Mouse (Mus musculus) lung, postnatal 0 days (tissue): Measurements from ENCODE around the gene 1110032F04Rik. TPM values are rescaled to one million over a fixed set of nuclear protein-coding genes. Genes with fewer than 3 reads are reported as not detected.
"Not testable (repeated sequence)": the region's sequence is repeated elsewhere in the genome, so short reads cannot be mapped to it uniquely, and the experiment has no call there.

Experiments
- ATAC-seq: fragments of 200-750 bp; cut with Nextera tagmentation; 2 replicates; pipeline ENCODE4 v1.8.0; 2017; ENCODE audit warnings: moderate library complexity
- DNase-seq: peaks from one replicate; pipeline ENCODE4 v3.0.0-alpha.2; 2016; ENCODE audit warnings: low spot score
- H3K27ac ChIP-seq: fragments of 300-500 bp; sonication (generic); 2 replicates; pipeline ENCODE4 v1.5.1; 2014; ENCODE audit warnings: antibody characterized with exemption, mild to moderate bottlenecking, low read length, mixed read lengths
- H3K27me3 ChIP-seq: fragments of 300-500 bp; sonication (generic); replicated peaks from 2 replicates; pipeline ENCODE4 v1.6.1; 2014; ENCODE audit warnings: low read length, mixed read lengths; ENCODE audit not compliant: insufficient read depth
- H3K36me3 ChIP-seq: fragments of 300-500 bp; sonication (generic); 2 replicates; pipeline ENCODE4 v1.6.1; 2014; ENCODE audit warnings: low read length, mixed read lengths; ENCODE audit not compliant: insufficient read depth
- H3K4me1 ChIP-seq: fragments of 300-500 bp; sonication (generic); 2 replicates; pipeline ENCODE4 v1.6.1; 2014; ENCODE audit warnings: antibody characterized with exemption, low read depth, low read length, mixed read lengths; ENCODE audit not compliant: insufficient read depth
- H3K4me2 ChIP-seq: fragments of 300-500 bp; sonication (generic); replicated peaks from 2 replicates; pipeline ENCODE4 v1.6.1; 2014; ENCODE audit warnings: low read depth, mild to moderate bottlenecking, low read length, moderate library complexity, mixed read lengths
- H3K4me3 ChIP-seq: fragments of 300-500 bp; sonication (generic); 2 replicates; pipeline ENCODE4 v1.5.1; 2014; ENCODE audit warnings: low read depth, low read length
- H3K9ac ChIP-seq: fragments of 300-500 bp; sonication (generic); replicated peaks from 2 replicates; pipeline ENCODE4 v1.6.1; 2014; ENCODE audit warnings: low read depth, mild to moderate bottlenecking
- H3K9me3 ChIP-seq: fragments of 300-500 bp; sonication (generic); 2 replicates; pipeline ENCODE4 v1.6.1; 2016; ENCODE audit warnings: low read length, mixed read lengths
- CTCF ChIP-seq: IDR thresholded peaks from 2 replicates; pipeline ENCODE4 v1.5.1; 2016; ENCODE audit warnings: antibody characterized with exemption, mild to moderate bottlenecking
- EP300 ChIP-seq: IDR thresholded peaks from 2 replicates; pipeline ENCODE4 v1.6.1; 2016; ENCODE audit warnings: antibody characterized with exemption, mild to moderate bottlenecking, control low read depth
- WGBS: fragments of 180-500 bp; shearing (Covaris S2); extraction: QIAGEN DNeasy Blood & Tissue Kit; methylation state at CpG from one replicate; pipeline ENCODE4 v1.1.7; 2014; 5-methylcytosine and 5-hydroxymethylcytosine counted together
- polyA plus RNA-seq: library from polyadenylated mRNA; unstranded; fragments of >200 nt; fragmentation: Nextera tagmentation; extraction: Ambion mirVana; gene quantifications from 2 replicates; pipeline ENCODE4 v1.2.1, GENCODE M21; 2015

The 1110032F04Rik gene
- polyA plus RNA-seq, 1 experiment from 2014 or later, result 0.41 TPM

GRCm38 (mm10) chr3:68869691-68870567 lies 543 bp downstream of the 1110032F04Rik start:
- ATAC-seq (peak; percentile 67), DNase-seq (peak; percentile 24)
- 1% methylated on average over 64 of the region's 96 CpGs for WGBS

GRCm38 (mm10) chr3:68870568-68870950 lies 1.2 kb downstream of the 1110032F04Rik start:
- DNase-seq (no peak), ATAC-seq (0 out of 2 replicates have a peak, but pooled peaks have one; percentile 21)
- Histone ChIP-seq H3K27me3 (peaks cover 25% of the 10 kb centered on the region), H3K4me3 (peak overlapping the region; percentile 51), H3K9me3 (no peaks in the 10 kb centered on the region), H3K9ac (no peak overlapping the region), H3K4me2 (peak overlapping the region; percentile 98), H3K4me1 (no peaks in the 10 kb centered on the region), H3K27ac (no peak overlapping the region), H3K36me3 (no peaks in the 10 kb centered on the region)
- 8% methylated on average over 15 of the region's 15 CpGs for WGBS
- TF ChIP-seq CTCF (no peak), EP300 (no peak)

More at GRCm38 (mm10) chr3:68869691-68870567, 543 bp downstream of the 1110032F04Rik start:
- H3K27me3 ChIP-seq, result peaks cover 25% of the 10 kb centered on the region
- TF ChIP-seq CTCF (peak; percentile 60), EP300 (no peak)
- H3K4me2 ChIP-seq, result peak overlapping the region; percentile 98
- H3K27ac ChIP-seq, result no peak overlapping the region
- no peak overlapping the region for H3K9ac ChIP-seq
- no peaks in the 10 kb centered on the region for H3K4me1 ChIP-seq
- H3K36me3 ChIP-seq, result no peaks in the 10 kb centered on the region
- H3K9me3 ChIP-seq, result no peaks in the 10 kb centered on the region
- peak overlapping the region; percentile 51 for H3K4me3 ChIP-seq

- no peak overlapping the region for H3K4me3 ChIP-seq
- WGBS, result 97% methylated on average over 2 of the region's 2 CpGs
- H3K4me2 ChIP-seq, result no peak overlapping the region
- H3K27ac ChIP-seq, result no peak overlapping the region
- no peaks in the 10 kb centered on the region for H3K4me1 ChIP-seq
- peaks cover 19% of the 10 kb centered on the region; the same call in 1 of the 2 replicates for H3K27me3 ChIP-seq
- no peak overlapping the region for H3K9ac ChIP-seq
- no peaks in the 10 kb centered on the region for H3K9me3 ChIP-seq
- DNase-seq (no peak), ATAC-seq (no peak)
- TF ChIP-seq CTCF (no peak), EP300 (no peak)
- no peaks in the 10 kb centered on the region for H3K36me3 ChIP-seq
Observed at GRCm38 (mm10) chr3:68874079-68874478, 4.7 kb downstream of the 1110032F04Rik start.

GRCm38 (mm10) chr3:68886845-68887244 lies 17.5 kb downstream of the 1110032F04Rik start:
- H3K27me3 ChIP-seq, result no peaks in the 10 kb centered on the region
- H3K4me2 ChIP-seq, result no peak overlapping the region
- ATAC-seq (no peak), DNase-seq (no peak)
- no peaks in the 10 kb centered on the region for H3K4me1 ChIP-seq
- 85% methylated on average over 5 of the region's 5 CpGs for WGBS
- H3K9me3 ChIP-seq, result no peaks in the 10 kb centered on the region
- no peaks in the 10 kb centered on the region for H3K36me3 ChIP-seq
- H3K4me3 ChIP-seq, result no peak overlapping the region
- no peak overlapping the region for H3K27ac ChIP-seq
- no peak overlapping the region for H3K9ac ChIP-seq
- TF ChIP-seq CTCF, result no peak

GRCm38 (mm10) chr3:68895426-68895825 lies 26.0 kb downstream of the 1110032F04Rik start:
- no peak overlapping the region for H3K4me2 ChIP-seq
- no peak for TF ChIP-seq CTCF
- no peak for TF ChIP-seq EP300
- 47% methylated on average over 4 of the region's 4 CpGs for WGBS
- H3K27ac ChIP-seq, result no peak overlapping the region
- no peak overlapping the region for H3K4me3 ChIP-seq
- DNase-seq (no peak), ATAC-seq (no peak)
- no peaks in the 10 kb centered on the region for H3K36me3 ChIP-seq
- no peaks in the 10 kb centered on the region for H3K4me1 ChIP-seq
- H3K9me3 ChIP-seq, result no peaks in the 10 kb centered on the region
- H3K27me3 ChIP-seq, result no peaks in the 10 kb centered on the region
- H3K9ac ChIP-seq, result no peak overlapping the region

- no peaks in the 10 kb centered on the region for H3K36me3 ChIP-seq
- no peak overlapping the region for H3K27ac ChIP-seq
- no peak overlapping the region for H3K9ac ChIP-seq
- no peaks in the 10 kb centered on the region for H3K4me1 ChIP-seq
- WGBS, result 90% methylated on average over 5 of the region's 5 CpGs
- ATAC-seq (no peak), DNase-seq (no peak)
- no peak overlapping the region for H3K4me3 ChIP-seq
- no peaks in the 10 kb centered on the region for H3K9me3 ChIP-seq
- TF ChIP-seq CTCF (no peak), EP300 (no peak)
- no peaks in the 10 kb centered on the region for H3K27me3 ChIP-seq
- H3K4me2 ChIP-seq, result no peak overlapping the region
Observed at GRCm38 (mm10) chr3:68897154-68897553, 27.8 kb downstream of the 1110032F04Rik start.

GRCm38 (mm10) chr3:68902636-68903035 lies 33.2 kb downstream of the 1110032F04Rik start:
- DNase-seq, H3K4me2 ChIP-seq, H3K27me3 ChIP-seq, H3K36me3 ChIP-seq, H3K9ac ChIP-seq, H3K4me1 ChIP-seq, H3K9me3 ChIP-seq, H3K27ac ChIP-seq, H3K4me3 ChIP-seq: not testable (repeated sequence)
- ATAC-seq, result peak; percentile 72
- 94% methylated on average over 16 of the region's 20 CpGs for WGBS
